Mouse (Mus musculus) thymus, adult 2 months (tissue): ENCODE data around the gene Eif3k.

Experiments used
- CTCF ChIP-seq: fragments of 200-500 bp; IDR thresholded peaks from 2 replicates; pipeline ENCODE4 v1.5.1; 2012; ENCODE audit warnings: mild to moderate bottlenecking, control low read depth, low read length, moderate library complexity, borderline replicate concordance; ENCODE audit not compliant: control insufficient read depth, poor library complexity, insufficient read depth; ENCODE audit errors: extremely low read depth
- POLR2A ChIP-seq: fragments of 200-500 bp; IDR thresholded peaks from 2 replicates; pipeline ENCODE4 v1.6.1; 2012; ENCODE audit warnings: mild to moderate bottlenecking, low read length, control low read depth, moderate library complexity; ENCODE audit not compliant: control insufficient read depth, poor library complexity, insufficient read depth; ENCODE audit errors: extremely low read depth

DNA sequence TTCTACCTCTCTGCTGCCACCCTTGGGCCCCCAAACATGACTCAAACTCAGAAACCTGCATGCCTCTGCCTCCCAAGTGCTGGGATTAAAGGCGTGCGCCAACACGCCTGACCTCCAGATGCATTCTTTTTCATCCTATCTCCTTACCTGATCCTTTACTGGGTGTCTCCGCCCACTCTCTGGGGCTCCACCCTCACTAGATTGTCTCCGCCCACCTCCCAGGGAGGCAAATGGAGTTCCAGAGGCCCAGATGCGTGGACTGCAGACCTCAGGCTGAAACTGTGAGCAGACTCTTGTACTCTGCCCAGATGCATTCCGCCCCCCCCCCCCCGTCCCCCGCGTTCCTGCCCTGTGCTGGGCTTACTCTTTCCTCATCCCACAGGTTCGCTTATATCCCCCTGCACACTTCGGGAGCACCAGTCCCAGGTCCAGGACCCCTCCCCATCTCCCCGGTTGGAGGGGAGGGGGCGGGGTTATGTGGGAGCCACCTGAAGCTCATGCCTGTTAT is 9.2 kb upstream of the Eif3k start:
- TF ChIP-seq CTCF (no peak), POLR2A (no peak)
